Mouse (Mus musculus): ENCODE measurements around the gene Olfml2a. TPM values are rescaled to one million over a fixed set of nuclear protein-coding genes. Genes with fewer than 3 reads are reported as not detected.

Gene Olfml2a
- polyA plus RNA-seq, 1 experiment, result not detected

GRCm38 (mm10) chr2:38975181-38975580 is 43.4 kb downstream of the Olfml2a start:
- Histone ChIP-seq H3K9me3 (no peaks in the 10 kb centered on the region), H3K27me3 (replicated peaks) (peaks cover 28% of the 10 kb centered on the region), H3K4me1 (no peaks in the 10 kb centered on the region), H3K4me3 (replicated peaks) (peak overlapping the region; percentile 28), H3K36me3 (replicated peaks; ENCODE audit: low read length) (no peaks in the 10 kb centered on the region)
- TF ChIP-seq FLI1 (IDR thresholded peaks at IDR 0.05; ENCODE audit: low read length) (no peak), GATA1 (IDR thresholded peaks at IDR 0.05; ENCODE audit: borderline replicate concordance, low read length) (no peak)

DNA sequence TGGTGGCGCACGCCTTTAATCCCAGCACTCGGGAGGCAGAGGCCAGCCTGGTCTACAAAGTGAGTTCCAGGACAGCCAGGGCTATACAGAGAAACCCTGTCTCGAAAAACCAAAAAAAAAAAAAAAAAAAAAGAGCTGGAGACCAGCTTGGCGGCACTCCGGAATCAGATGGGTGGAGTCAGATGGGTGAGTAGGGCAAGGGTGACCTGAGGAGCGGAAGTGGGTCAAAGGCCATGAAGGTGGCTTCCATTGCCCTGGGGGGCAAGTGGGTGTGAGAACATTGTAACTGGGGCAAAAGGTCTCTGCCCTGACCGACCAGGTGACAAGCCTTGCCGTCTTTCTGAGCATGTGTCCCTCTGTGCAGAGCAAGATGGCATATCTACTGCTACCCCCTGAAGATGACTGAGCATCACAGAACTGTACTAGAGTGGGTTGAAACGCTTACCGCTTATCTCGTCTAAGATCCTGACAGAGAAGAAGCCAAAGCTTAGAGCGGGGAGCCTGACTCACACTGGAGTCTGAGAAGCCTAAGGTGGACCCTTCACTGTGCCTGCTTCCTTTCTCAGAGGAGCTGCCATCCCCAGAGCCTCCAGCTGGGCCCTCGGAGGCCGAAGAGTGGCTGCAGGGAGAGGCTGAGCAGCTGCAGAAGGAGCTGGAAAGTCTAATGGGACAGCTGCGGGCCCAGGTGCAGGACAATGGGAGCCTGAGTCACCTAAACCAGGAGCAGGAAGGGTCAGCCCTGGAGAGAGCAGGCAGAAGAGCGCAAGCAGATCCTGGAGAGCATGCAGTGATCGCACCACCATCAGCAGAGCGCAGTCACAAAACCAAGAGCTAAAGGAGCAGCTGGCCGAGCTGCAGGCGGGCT is 44.4 kb downstream of the Olfml2a start:
- peaks cover 25% of the 10 kb centered on the region for H3K27me3 ChIP-seq (replicated peaks)
- H3K9me3 ChIP-seq, result no peaks in the 10 kb centered on the region
- TF ChIP-seq GATA1 (IDR thresholded peaks at IDR 0.05; ENCODE audit: borderline replicate concordance, low read length), result no peak
- TF ChIP-seq FLI1 (IDR thresholded peaks at IDR 0.05; ENCODE audit: low read length), result no peak
- H3K4me1 ChIP-seq, result no peaks in the 10 kb centered on the region
- H3K36me3 ChIP-seq (replicated peaks; ENCODE audit: low read length), result no peaks in the 10 kb centered on the region
- no peak overlapping the region for H3K4me3 ChIP-seq (replicated peaks)

- no peak overlapping the region for H3K4me3 ChIP-seq (replicated peaks)
- H3K27me3 ChIP-seq (replicated peaks), result peaks cover 25% of the 10 kb centered on the region
- TF ChIP-seq FLI1 (IDR thresholded peaks at IDR 0.05; ENCODE audit: low read length), result no peak
- TF ChIP-seq GATA1 (IDR thresholded peaks at IDR 0.05; ENCODE audit: borderline replicate concordance, low read length), result no peak
- H3K4me1 ChIP-seq, result no peaks in the 10 kb centered on the region
- H3K36me3 ChIP-seq (replicated peaks; ENCODE audit: low read length), result no peaks in the 10 kb centered on the region
- H3K9me3 ChIP-seq, result 0 out of 2 replicates have a peak, but pooled peaks cover 4% of the 10 kb centered on the region
Observed at GRCm38 (mm10) chr2:38977837-38978236, 46.1 kb downstream of the Olfml2a start.

GRCm38 (mm10) chr2:38983456-38983855 is 51.7 kb downstream of the Olfml2a start:
- Histone ChIP-seq H3K27me3 (replicated peaks) (peaks cover 13% of the 10 kb centered on the region), H3K9me3 (peaks cover 28% of the 10 kb centered on the region)
- TF ChIP-seq FLI1 (IDR thresholded peaks at IDR 0.05; ENCODE audit: low read length) (no peak), GATA1 (IDR thresholded peaks at IDR 0.05; ENCODE audit: borderline replicate concordance, low read length) (no peak)

DNA sequence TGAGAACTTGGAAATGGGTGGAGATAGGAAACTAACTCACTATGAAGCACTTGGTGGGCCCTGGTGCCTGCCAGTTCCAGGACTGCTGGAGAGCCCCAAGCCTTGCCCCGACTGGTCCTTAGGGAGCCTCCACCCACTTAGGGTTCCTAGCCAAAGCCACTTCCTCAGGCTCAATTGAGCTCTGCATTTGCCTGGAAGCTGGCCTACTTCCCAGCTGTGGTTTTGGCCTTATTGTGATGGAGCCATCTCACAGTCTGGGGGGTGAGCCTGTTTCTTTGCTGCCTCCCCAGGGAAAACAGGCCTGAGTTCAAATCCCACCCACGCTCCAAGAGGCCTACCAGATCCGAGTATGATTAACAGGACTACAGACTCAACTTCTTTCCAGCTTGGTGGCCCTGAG is 54.8 kb downstream of the Olfml2a start:
- peaks cover 17% of the 10 kb centered on the region for H3K4me1 ChIP-seq
- TF ChIP-seq GATA1 (IDR thresholded peaks at IDR 0.05; ENCODE audit: borderline replicate concordance, low read length) (no peak), FLI1 (IDR thresholded peaks at IDR 0.05; ENCODE audit: low read length) (no peak)
- H3K4me3 ChIP-seq (replicated peaks), result no peak overlapping the region
- H3K27me3 ChIP-seq (replicated peaks), result peaks cover 6% of the 10 kb centered on the region
- peaks cover 28% of the 10 kb centered on the region for H3K9me3 ChIP-seq
- no peaks in the 10 kb centered on the region for H3K36me3 ChIP-seq (replicated peaks; ENCODE audit: low read length)

More at GRCm38 (mm10) chr2:38983456-38983855, 51.7 kb downstream of the Olfml2a start:
- H3K36me3 ChIP-seq (replicated peaks; ENCODE audit: low read length), result no peaks in the 10 kb centered on the region
- peak overlapping the region; percentile 6 for H3K4me3 ChIP-seq (replicated peaks)
- peaks cover 9% of the 10 kb centered on the region for H3K4me1 ChIP-seq

- no peak overlapping the region for H3K4me3 ChIP-seq (replicated peaks)
- TF ChIP-seq FLI1 (IDR thresholded peaks at IDR 0.05; ENCODE audit: low read length) (no peak), GATA1 (IDR thresholded peaks at IDR 0.05; ENCODE audit: borderline replicate concordance, low read length) (no peak)
- H3K9me3 ChIP-seq, result peaks cover 24% of the 10 kb centered on the region
- peaks cover 17% of the 10 kb centered on the region for H3K4me1 ChIP-seq
- no peaks in the 10 kb centered on the region for H3K36me3 ChIP-seq (replicated peaks; ENCODE audit: low read length)
- H3K27me3 ChIP-seq (replicated peaks), result peaks cover 6% of the 10 kb centered on the region
Observed at GRCm38 (mm10) chr2:38987371-38987770, 55.6 kb downstream of the Olfml2a start.

DNA sequence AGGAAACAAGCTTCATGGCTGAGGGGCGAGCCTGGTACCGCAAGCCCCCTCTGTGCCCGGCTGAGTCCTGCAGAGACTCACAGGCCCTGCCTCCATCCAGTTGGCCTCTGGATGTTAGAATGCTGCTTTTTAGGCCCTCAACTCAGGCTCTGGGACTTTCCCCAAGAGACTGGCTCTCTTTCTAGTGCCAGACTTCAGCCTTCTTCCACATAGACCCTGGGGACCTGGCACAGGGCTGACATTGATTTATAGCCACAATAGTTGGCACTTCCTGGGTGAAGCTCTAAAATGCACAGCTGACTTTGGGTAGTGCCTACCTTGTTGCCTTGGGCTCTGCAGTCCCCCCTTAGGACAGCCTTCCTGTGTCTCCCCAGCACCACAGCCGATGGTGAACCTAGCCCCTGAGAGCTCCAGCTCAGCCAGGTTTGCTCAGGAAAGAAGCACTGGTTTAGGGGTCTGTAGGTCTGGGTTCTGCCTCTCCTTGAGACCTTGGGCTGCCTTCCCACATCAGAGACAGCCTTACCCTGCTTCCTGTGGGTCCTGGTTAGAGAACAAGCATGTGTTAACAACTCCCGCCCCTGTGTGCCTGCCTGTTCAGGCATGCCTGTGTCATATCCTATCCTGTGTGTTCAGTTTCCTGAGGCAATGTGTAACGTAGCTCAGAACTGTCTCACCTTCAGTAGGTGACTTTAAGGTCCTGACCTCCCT is 56.2 kb downstream of the Olfml2a start:
- TF ChIP-seq FLI1 (IDR thresholded peaks at IDR 0.05; ENCODE audit: low read length) (no peak), GATA1 (IDR thresholded peaks at IDR 0.05; ENCODE audit: borderline replicate concordance, low read length) (no peak)
- peaks cover 17% of the 10 kb centered on the region for H3K4me1 ChIP-seq
- H3K27me3 ChIP-seq (replicated peaks), result peaks cover 6% of the 10 kb centered on the region
- peaks cover 24% of the 10 kb centered on the region for H3K9me3 ChIP-seq
- no peak overlapping the region for H3K4me3 ChIP-seq (replicated peaks)
- no peaks in the 10 kb centered on the region for H3K36me3 ChIP-seq (replicated peaks; ENCODE audit: low read length)

GRCm38 (mm10) chr2:38988929-38989328 is 57.2 kb downstream of the Olfml2a start:
- Histone ChIP-seq H3K9me3 (peaks cover 17% of the 10 kb centered on the region), H3K4me3 (replicated peaks) (no peak overlapping the region), H3K36me3 (replicated peaks; ENCODE audit: low read length) (no peaks in the 10 kb centered on the region), H3K27me3 (replicated peaks) (peaks cover 6% of the 10 kb centered on the region), H3K4me1 (peaks cover 17% of the 10 kb centered on the region)
- TF ChIP-seq FLI1 (IDR thresholded peaks at IDR 0.05; ENCODE audit: low read length) (no peak), GATA1 (IDR thresholded peaks at IDR 0.05; ENCODE audit: borderline replicate concordance, low read length) (no peak)

GRCm38 (mm10) chr2:38992004-38992403 is 60.2 kb downstream of the Olfml2a start:
- Histone ChIP-seq H3K9me3 (no peaks in the 10 kb centered on the region), H3K27me3 (replicated peaks) (peaks cover 4% of the 10 kb centered on the region), H3K4me3 (replicated peaks) (no peak overlapping the region), H3K36me3 (replicated peaks; ENCODE audit: low read length) (no peaks in the 10 kb centered on the region), H3K4me1 (peaks cover 17% of the 10 kb centered on the region)
- TF ChIP-seq GATA1 (IDR thresholded peaks at IDR 0.05; ENCODE audit: borderline replicate concordance, low read length) (no peak), FLI1 (IDR thresholded peaks at IDR 0.05; ENCODE audit: low read length) (no peak)

DNA sequence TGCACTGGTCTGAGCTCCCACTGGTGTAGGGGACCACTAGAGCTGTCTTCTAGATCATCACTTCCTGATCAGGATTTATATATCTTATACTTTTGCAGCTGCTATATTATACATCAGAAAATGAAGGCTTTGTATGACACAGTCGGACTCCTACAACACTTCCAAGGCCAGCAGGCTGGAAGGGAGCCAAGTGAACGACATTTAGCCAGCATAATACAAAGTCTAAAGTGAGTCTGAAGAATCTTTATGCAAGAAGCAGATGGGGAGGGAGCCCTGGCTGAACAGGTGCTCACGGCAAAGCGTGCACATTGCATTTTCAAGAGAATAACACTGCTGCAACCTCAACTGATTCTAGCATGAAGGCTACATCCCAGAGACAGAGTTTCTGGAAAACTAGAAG is 60.7 kb downstream of the Olfml2a start:
- no peak overlapping the region for H3K4me3 ChIP-seq (replicated peaks)
- no peaks in the 10 kb centered on the region for H3K9me3 ChIP-seq
- peaks cover 21% of the 10 kb centered on the region for H3K4me1 ChIP-seq
- H3K36me3 ChIP-seq (replicated peaks; ENCODE audit: low read length), result no peaks in the 10 kb centered on the region
- TF ChIP-seq FLI1 (IDR thresholded peaks at IDR 0.05; ENCODE audit: low read length), result no peak
- no peak for TF ChIP-seq GATA1 (IDR thresholded peaks at IDR 0.05; ENCODE audit: borderline replicate concordance, low read length)
- H3K27me3 ChIP-seq (replicated peaks), result peaks cover 4% of the 10 kb centered on the region
